Mouse (Mus musculus): Measurements from ENCODE around the gene Cxcl12. TPM values are rescaled to one million over a fixed set of nuclear protein-coding genes. Genes with fewer than 3 reads are reported as not detected.

Cxcl12 gene
- polyA plus RNA-seq, 1 experiment = 46.5 TPM

DNA sequence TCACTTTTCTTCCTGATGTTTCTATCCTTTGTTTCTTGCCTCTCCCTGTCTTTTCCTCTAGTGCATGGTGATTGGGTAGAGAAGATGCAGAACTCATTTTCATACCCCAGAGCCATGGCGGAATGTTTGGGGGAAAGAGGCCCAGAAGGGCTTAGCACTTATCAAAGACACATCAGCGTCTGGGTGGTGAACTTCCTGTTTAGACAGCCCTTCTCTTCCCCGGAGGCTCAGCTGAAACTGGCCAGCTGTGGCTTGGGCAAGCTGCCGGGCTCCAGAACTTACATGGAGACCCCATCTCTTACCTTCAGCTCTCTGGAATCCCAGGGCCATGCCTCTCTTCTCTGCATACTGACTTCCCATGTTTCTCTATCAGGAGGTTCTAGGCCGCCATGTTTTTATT is 32.6 kb downstream of the Cxcl12 start:
- TF ChIP-seq POLR2A (IDR thresholded peaks at IDR 0.05; ENCODE audit: borderline replicate concordance, insufficient read depth, low read length) = no peak
- TF ChIP-seq CTCF (IDR thresholded peaks at IDR 0.05; ENCODE audit: borderline replicate concordance, insufficient read depth, low read depth, low read length) = no peak
- DNase-seq = no peak
- H3K27ac ChIP-seq (ENCODE audit: insufficient read depth, low read length) = no peak overlapping the region
- 93% methylated on average over 5 of the region's 5 CpGs for WGBS
- no peak overlapping the region for H3K4me3 ChIP-seq (replicated peaks; ENCODE audit: insufficient read depth, low read depth, low read length)
- no peaks in the 10 kb centered on the region for H3K27me3 ChIP-seq (ENCODE audit: control insufficient read depth, insufficient read depth, low read length)
- no peaks in the 10 kb centered on the region for H3K4me1 ChIP-seq (ENCODE audit: control insufficient read depth, insufficient read depth, low read length)

DNA sequence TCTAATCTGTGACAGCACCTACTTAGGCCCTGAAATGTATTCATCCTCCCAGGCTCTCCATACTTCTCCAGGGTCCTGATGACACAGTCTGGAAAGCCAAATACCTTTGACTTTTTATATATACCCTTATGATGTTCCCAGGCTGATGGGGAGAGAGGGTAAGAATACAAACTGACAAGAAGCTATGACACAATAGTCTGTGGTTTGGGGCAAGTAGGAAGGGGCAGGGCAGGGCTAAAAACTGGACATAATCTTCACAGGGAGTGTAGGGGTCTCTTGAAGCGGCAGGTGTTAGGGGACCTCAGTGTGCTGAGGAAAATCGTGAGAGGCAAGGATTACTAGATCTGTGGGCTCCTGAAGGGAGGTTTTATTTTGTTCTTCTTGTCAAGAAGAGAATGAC is 33.1 kb downstream of the Cxcl12 start:
- no peaks in the 10 kb centered on the region for H3K4me1 ChIP-seq (ENCODE audit: control insufficient read depth, insufficient read depth, low read length)
- no peak overlapping the region for H3K27ac ChIP-seq (ENCODE audit: insufficient read depth, low read length)
- 79% methylated on average over 2 of the region's 2 CpGs for WGBS
- no peaks in the 10 kb centered on the region for H3K27me3 ChIP-seq (ENCODE audit: control insufficient read depth, insufficient read depth, low read length)
- H3K4me3 ChIP-seq (replicated peaks; ENCODE audit: insufficient read depth, low read depth, low read length) = no peak overlapping the region
- TF ChIP-seq CTCF (IDR thresholded peaks at IDR 0.05; ENCODE audit: borderline replicate concordance, insufficient read depth, low read depth, low read length) (no peak), POLR2A (IDR thresholded peaks at IDR 0.05; ENCODE audit: borderline replicate concordance, insufficient read depth, low read length) (no peak)
- DNase-seq = no peak

DNA sequence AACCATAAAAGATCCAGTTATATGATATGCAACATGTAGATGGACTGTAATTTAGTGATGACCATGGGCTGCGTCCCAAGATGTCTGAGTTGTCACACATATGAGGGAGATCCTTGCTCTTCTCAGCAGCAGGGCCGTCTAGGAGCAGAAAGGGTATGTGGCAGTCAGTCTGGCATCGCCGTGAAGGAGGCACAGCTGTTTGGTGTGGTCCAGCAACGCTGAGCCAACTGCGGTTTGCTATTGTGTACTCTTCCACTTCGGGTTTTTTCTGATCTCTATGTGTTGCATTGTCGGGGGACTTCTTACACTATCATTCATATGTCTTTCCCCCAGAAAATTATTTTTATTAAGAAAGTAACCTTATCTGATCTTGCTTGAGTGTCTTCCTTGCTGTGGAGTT is 33.5 kb downstream of the Cxcl12 start:
- no peaks in the 10 kb centered on the region for H3K4me1 ChIP-seq (ENCODE audit: control insufficient read depth, insufficient read depth, low read length)
- no peak overlapping the region for H3K27ac ChIP-seq (ENCODE audit: insufficient read depth, low read length)
- 57% methylated on average over 8 of the region's 8 CpGs for WGBS
- TF ChIP-seq POLR2A (IDR thresholded peaks at IDR 0.05; ENCODE audit: borderline replicate concordance, insufficient read depth, low read length) = no peak
- no peak for TF ChIP-seq CTCF (IDR thresholded peaks at IDR 0.05; ENCODE audit: borderline replicate concordance, insufficient read depth, low read depth, low read length)
- no peak overlapping the region for H3K4me3 ChIP-seq (replicated peaks; ENCODE audit: insufficient read depth, low read depth, low read length)
- no peaks in the 10 kb centered on the region for H3K27me3 ChIP-seq (ENCODE audit: control insufficient read depth, insufficient read depth, low read length)
- no peak for DNase-seq

DNA sequence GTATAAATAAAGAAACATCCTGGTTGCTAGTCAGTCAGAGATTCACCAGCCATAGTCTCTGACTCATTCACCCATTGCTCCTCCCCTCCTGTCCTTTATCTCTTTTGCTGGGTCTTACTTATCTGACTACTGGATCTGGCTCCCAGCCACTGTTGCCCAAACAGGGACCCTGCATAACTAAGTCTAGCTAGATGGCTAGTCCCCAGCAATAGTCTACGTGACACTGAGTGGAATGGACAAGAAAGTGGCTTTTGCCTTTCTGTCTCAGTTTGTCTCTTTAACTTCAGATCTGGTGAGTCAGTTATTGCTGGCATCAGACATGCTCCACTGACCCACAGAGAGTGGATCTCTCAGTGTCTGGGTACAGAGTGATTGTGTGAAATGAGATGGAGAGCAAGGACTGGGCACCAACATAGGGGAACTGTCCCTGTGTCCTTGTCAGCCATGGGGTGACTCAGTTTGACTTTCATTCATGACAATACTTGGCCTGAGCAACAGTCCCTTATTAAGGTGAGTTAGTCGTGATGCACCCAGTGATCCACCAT is 34.6 kb downstream of the Cxcl12 start:
- 88% methylated on average over 2 of the region's 2 CpGs for WGBS
- TF ChIP-seq CTCF (IDR thresholded peaks at IDR 0.05; ENCODE audit: borderline replicate concordance, insufficient read depth, low read depth, low read length) (no peak), POLR2A (IDR thresholded peaks at IDR 0.05; ENCODE audit: borderline replicate concordance, insufficient read depth, low read length) (no peak)

DNA sequence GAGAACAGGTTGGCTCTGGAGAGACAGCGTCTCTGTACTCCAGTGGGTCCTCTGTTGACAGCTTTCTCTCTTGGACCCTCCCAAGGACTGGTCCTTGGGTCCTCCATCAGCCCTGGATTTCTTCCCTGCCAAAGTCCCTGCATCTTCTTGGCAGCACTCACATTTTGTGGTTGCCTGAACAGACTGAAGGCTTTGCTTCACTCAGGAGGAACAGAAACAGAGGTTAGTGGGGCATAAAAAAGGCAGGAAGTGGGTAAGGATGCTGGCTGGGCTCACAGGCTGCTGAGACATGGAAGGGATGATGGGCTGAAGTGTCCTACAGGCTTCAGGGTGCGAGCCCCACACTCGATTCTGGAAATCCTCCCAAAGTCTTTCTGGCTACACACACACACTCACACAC is 35.8 kb downstream of the Cxcl12 start:
- Histone ChIP-seq H3K4me3 (replicated peaks; ENCODE audit: insufficient read depth, low read depth, low read length) (no peak overlapping the region), H3K4me1 (ENCODE audit: control insufficient read depth, insufficient read depth, low read length) (no peaks in the 10 kb centered on the region), H3K27me3 (ENCODE audit: control insufficient read depth, insufficient read depth, low read length) (no peaks in the 10 kb centered on the region), H3K27ac (ENCODE audit: insufficient read depth, low read length) (no peak overlapping the region)
- WGBS = 37% methylated on average over 3 of the region's 3 CpGs
- DNase-seq = no peak
- TF ChIP-seq CTCF (IDR thresholded peaks at IDR 0.05; ENCODE audit: borderline replicate concordance, insufficient read depth, low read depth, low read length) (no peak), POLR2A (IDR thresholded peaks at IDR 0.05; ENCODE audit: borderline replicate concordance, insufficient read depth, low read length) (no peak)

More for the DNA sequence above, 34.6 kb downstream of the Cxcl12 start:
- no peaks in the 10 kb centered on the region for H3K27me3 ChIP-seq (ENCODE audit: control insufficient read depth, insufficient read depth, low read length)
- no peak for DNase-seq
- H3K4me1 ChIP-seq (ENCODE audit: control insufficient read depth, insufficient read depth, low read length) = no peaks in the 10 kb centered on the region
- H3K27ac ChIP-seq (ENCODE audit: insufficient read depth, low read length) = no peak overlapping the region
- no peak overlapping the region for H3K4me3 ChIP-seq (replicated peaks; ENCODE audit: insufficient read depth, low read depth, low read length)

DNA sequence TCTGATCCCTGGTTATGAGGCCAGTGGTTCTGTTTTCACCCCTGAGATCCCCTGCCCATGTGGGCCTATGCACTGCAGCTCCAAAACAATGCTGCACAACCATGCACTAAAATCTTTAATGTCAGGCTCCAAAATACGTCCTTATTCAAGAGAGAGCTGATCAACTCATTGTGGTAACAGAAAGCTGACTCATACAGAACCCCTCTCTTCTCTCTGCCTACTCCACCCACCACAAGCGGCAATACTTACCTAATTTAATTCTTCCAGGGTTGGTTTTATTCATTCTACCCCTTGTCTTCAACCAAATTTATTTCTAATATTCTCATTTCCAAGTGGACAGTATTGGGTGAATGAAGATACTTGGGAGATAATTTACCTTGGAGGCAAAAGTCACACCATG is 38.5 kb downstream of the Cxcl12 start:
- WGBS = 92% methylated on average over 2 of the region's 2 CpGs
- DNase-seq = no peak
- Histone ChIP-seq H3K27ac (ENCODE audit: insufficient read depth, low read length) (no peak overlapping the region), H3K4me1 (ENCODE audit: control insufficient read depth, insufficient read depth, low read length) (no peaks in the 10 kb centered on the region), H3K27me3 (ENCODE audit: control insufficient read depth, insufficient read depth, low read length) (no peaks in the 10 kb centered on the region), H3K4me3 (replicated peaks; ENCODE audit: insufficient read depth, low read depth, low read length) (no peak overlapping the region)
- TF ChIP-seq CTCF (IDR thresholded peaks at IDR 0.05; ENCODE audit: borderline replicate concordance, insufficient read depth, low read depth, low read length) = no peak
- no peak for TF ChIP-seq POLR2A (IDR thresholded peaks at IDR 0.05; ENCODE audit: borderline replicate concordance, insufficient read depth, low read length)

DNA sequence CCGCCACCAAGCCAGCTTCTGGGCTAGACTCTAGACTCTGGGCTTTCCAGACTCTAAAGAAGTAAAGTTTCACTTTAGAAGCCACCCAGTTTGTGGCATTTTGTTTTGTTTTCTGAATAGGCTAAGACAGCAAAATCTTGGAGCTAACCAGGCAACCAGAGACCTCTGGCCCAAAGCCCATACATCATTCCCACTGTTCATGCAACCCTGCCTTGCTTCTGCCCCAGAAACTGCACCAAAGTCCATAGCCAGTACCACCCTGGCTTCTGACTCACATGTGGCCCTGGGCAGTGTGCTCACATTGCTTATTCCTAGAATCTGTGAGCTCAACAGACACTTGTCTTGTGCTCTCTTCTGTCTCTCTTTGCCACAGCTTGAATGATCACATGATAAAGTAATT is 39.0 kb downstream of the Cxcl12 start:
- Histone ChIP-seq H3K27ac (ENCODE audit: insufficient read depth, low read length) (no peak overlapping the region), H3K4me1 (ENCODE audit: control insufficient read depth, insufficient read depth, low read length) (no peaks in the 10 kb centered on the region), H3K4me3 (replicated peaks; ENCODE audit: insufficient read depth, low read depth, low read length) (no peak overlapping the region), H3K27me3 (ENCODE audit: control insufficient read depth, insufficient read depth, low read length) (no peaks in the 10 kb centered on the region)
- TF ChIP-seq POLR2A (IDR thresholded peaks at IDR 0.05; ENCODE audit: borderline replicate concordance, insufficient read depth, low read length) = no peak
- no peak for DNase-seq
- WGBS = 100% methylated on average over 1 of the region's 1 CpGs

DNA sequence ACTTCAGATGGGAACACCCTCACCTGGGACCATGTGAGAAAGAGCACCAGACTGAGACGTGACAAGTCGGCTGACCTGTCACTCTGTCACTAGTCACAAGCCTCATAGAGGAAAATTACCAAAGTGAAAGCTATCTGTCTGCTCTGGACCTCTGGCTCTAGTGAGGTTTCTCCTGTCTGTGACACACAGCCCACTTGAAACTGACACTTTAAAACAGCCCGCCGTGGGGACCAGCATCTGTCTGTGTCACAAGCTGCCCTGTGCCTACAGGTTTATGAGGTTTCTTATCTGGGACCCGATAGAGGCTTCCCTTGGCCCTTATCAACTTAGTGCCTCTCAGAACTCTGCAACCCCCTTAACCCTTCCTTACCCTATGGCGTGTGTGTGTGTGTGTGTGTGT is 41.8 kb downstream of the Cxcl12 start:
- Histone ChIP-seq H3K27ac (ENCODE audit: insufficient read depth, low read length) (no peak overlapping the region), H3K4me3 (replicated peaks; ENCODE audit: insufficient read depth, low read depth, low read length) (no peak overlapping the region), H3K4me1 (ENCODE audit: control insufficient read depth, insufficient read depth, low read length) (no peaks in the 10 kb centered on the region), H3K27me3 (ENCODE audit: control insufficient read depth, insufficient read depth, low read length) (no peaks in the 10 kb centered on the region)
- WGBS = 86% methylated on average over 6 of the region's 6 CpGs
- TF ChIP-seq POLR2A (IDR thresholded peaks at IDR 0.05; ENCODE audit: borderline replicate concordance, insufficient read depth, low read length) (no peak), CTCF (IDR thresholded peaks at IDR 0.05; ENCODE audit: borderline replicate concordance, insufficient read depth, low read depth, low read length) (no peak)
- DNase-seq = no peak
